Mouse (Mus musculus): ENCODE measurements around the gene Gatad1.

- no peak for TF ChIP-seq CTCF (IDR thresholded peaks at IDR 0.05; ENCODE audit: control insufficient read depth, insufficient read depth, insufficient read length)
- no peak for TF ChIP-seq MYOD1 (IDR thresholded peaks at IDR 0.05; ENCODE audit: control insufficient read depth, insufficient read length, low read depth)
These were observed 11.7 kb downstream of the Gatad1 start for GRCm38 (mm10) chr5:3645326-3645725.

All from C2C12 (cell line).